Mouse (Mus musculus): ENCODE results near the gene Sap30.

DNA sequence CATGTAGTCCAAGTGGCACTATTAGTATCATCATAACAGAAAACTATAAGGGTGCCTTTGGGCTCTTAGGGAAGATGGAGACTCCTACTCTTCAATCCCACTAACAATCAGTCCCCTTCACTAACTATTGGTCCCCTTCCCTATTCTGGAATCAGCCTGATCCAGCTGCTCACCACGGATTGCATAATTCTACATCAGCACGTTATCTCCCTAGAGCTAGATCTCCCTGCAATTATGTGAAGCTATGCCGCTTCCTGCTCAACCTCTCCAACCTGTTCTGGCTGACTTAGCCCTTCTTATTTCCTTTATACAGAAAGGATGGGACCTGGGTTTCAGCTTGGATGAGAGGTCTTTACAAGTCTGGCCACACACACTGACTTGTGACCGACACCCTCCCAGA is 44.4 kb downstream of the Sap30 start:
- no peak for TF ChIP-seq USF1 (IDR thresholded peaks at IDR 0.05; ENCODE audit: low read depth)
- no peak for TF ChIP-seq CTCF (IDR thresholded peaks at IDR 0.05; ENCODE audit: control insufficient read depth, insufficient read depth, insufficient read length)
- no peak for TF ChIP-seq MYOD1 (IDR thresholded peaks at IDR 0.05; ENCODE audit: control insufficient read depth, insufficient read length, low read depth)
- TF ChIP-seq CEBPB (IDR thresholded peaks at IDR 0.05; ENCODE audit: low read depth): no peak
- TF ChIP-seq FOSL1 (IDR thresholded peaks at IDR 0.05; ENCODE audit: insufficient read depth, low read length, poor library complexity, severe bottlenecking): no peak

All from C2C12 (cell line).